Mouse (Mus musculus) kidney, embryonic 14.5 days (tissue): ENCODE measurements at regions not wholly inside any gene's neighbourhood (a gene's known extent, or its start where the extent isn't known, plus 50 kb on each side); places are given as distances from the start of the nearest gene placed in this dataset.
A peak's percentile ranks its signal among the peaks of the same experiment; 100 is the strongest.

Experiments used
- ATAC-seq: fragments of 200-750 bp; cut with Nextera tagmentation; 2 replicates; pipeline ENCODE4 v1.8.0; 2017; ENCODE audit warnings: moderate number of reproducible peaks, mild to moderate bottlenecking, moderate TSS enrichment, moderate library complexity; ENCODE audit not compliant: low FRiP score, low TSS enrichment
- H3K27ac ChIP-seq: fragments of 300-500 bp; sonication (generic); 2 replicates; pipeline ENCODE4 v1.5.1; 2014; ENCODE audit warnings: low read depth, mild to moderate bottlenecking, low read length, moderate library complexity, mixed read lengths
- H3K27me3 ChIP-seq: fragments of 300-500 bp; sonication (generic); 2 replicates; pipeline ENCODE4 v1.6.1; 2014; ENCODE audit warnings: mild to moderate bottlenecking, low read length; ENCODE audit not compliant: control insufficient read depth, insufficient read depth
- H3K36me3 ChIP-seq: fragments of 300-500 bp; sonication (generic); 2 replicates; pipeline ENCODE4 v1.6.1; 2014; ENCODE audit warnings: low read length, mixed read lengths; ENCODE audit not compliant: control insufficient read depth, insufficient read depth
- H3K4me1 ChIP-seq: fragments of 300-500 bp; sonication (generic); 2 replicates; pipeline ENCODE4 v1.6.1; 2014; ENCODE audit warnings: low read length, mixed read lengths; ENCODE audit not compliant: control insufficient read depth, insufficient read depth
- H3K4me2 ChIP-seq: fragments of 300-500 bp; sonication (generic); replicated peaks from 2 replicates; pipeline ENCODE4 v1.6.1; 2014; ENCODE audit warnings: low read depth, mild to moderate bottlenecking, low read length
- H3K4me3 ChIP-seq: fragments of 300-500 bp; sonication (generic); 2 replicates; pipeline ENCODE4 v1.5.1; 2014; ENCODE audit warnings: mild to moderate bottlenecking, low read length
- H3K9ac ChIP-seq: fragments of 300-500 bp; sonication (generic); 2 replicates; pipeline ENCODE4 v1.6.1; 2014; ENCODE audit warnings: low read depth, mild to moderate bottlenecking, low read length, moderate library complexity
- H3K9me3 ChIP-seq: fragments of 300-500 bp; sonication (generic); 2 replicates; pipeline ENCODE4 v1.6.1; 2016; ENCODE audit warnings: low read length; ENCODE audit not compliant: control insufficient read depth
- WGBS: fragments of 180-500 bp; shearing (Covaris S2); extraction: QIAGEN DNeasy Blood & Tissue Kit; methylation state at CpG from one replicate; pipeline ENCODE4 v1.1.7; 2014; 5-methylcytosine and 5-hydroxymethylcytosine counted together

DNA sequence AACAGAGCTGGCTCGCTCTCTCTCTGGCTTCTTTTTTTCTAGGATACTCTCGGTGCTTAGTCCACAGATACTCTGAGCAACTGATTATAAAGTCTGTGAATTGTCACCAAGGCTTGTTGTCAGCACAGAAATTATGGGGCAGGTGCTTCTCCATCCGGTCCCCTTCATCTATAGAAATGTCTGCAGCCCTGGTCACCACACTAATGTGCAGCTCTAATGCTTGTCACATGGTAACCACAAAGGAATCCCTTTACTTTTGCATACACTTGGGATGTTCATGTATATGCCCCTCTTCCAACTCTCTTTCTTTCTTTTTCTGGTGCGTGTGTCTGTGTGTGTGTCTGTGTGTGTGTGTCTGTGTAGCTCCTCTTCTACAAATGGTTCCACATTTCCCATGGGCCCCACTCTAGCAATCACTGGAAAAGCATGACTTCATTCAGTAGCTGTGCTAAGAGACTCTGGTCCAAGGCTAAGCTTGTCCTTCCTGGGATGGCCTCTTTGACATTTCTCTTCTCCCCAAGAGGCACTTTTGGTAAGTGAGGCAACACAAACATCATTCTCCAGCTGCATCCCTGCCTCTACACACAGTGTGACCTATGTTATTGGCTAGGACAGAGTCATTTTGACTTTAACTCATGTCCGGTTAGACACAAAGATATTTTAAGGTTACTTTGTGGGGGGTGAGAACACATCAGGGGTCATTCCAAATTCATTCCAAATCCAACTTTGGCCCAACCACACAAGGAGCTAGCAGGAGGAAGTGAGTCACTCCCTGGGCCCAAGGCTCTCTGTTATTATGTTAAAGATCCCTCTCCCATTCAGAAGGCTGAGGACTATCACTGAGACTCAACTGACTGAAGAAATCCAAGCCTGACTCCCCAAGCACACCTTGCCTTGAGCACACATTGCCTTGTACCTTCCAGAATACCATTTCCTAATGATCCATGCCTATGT, 705.4 kb downstream of the Inhba start:
- H3K36me3 ChIP-seq: no peaks in the 10 kb centered on the region
- H3K4me1 ChIP-seq: no peaks in the 10 kb centered on the region
- 50% methylated on average over 5 of the region's 5 CpGs for WGBS
- no peaks in the 10 kb centered on the region for H3K27me3 ChIP-seq
- no peaks in the 10 kb centered on the region for H3K9me3 ChIP-seq
- H3K4me3 ChIP-seq: no peak overlapping the region
- ATAC-seq: peak; percentile 46; the same call in 1 of the 2 replicates
- H3K9ac ChIP-seq: no peak overlapping the region
- H3K4me2 ChIP-seq: no peak overlapping the region
- no peak overlapping the region for H3K27ac ChIP-seq

GRCm38 (mm10) chr13:16720090-16720489, 708.4 kb downstream of the Inhba start:
- no peaks in the 10 kb centered on the region for H3K4me1 ChIP-seq
- WGBS: 86% methylated on average over 2 of the region's 2 CpGs
- H3K4me3 ChIP-seq: no peak overlapping the region
- no peaks in the 10 kb centered on the region for H3K27me3 ChIP-seq
- no peak overlapping the region for H3K27ac ChIP-seq
- no peak overlapping the region for H3K9ac ChIP-seq
- ATAC-seq: no peak
- no peak overlapping the region for H3K4me2 ChIP-seq
- H3K9me3 ChIP-seq: no peaks in the 10 kb centered on the region
- no peaks in the 10 kb centered on the region for H3K36me3 ChIP-seq

DNA sequence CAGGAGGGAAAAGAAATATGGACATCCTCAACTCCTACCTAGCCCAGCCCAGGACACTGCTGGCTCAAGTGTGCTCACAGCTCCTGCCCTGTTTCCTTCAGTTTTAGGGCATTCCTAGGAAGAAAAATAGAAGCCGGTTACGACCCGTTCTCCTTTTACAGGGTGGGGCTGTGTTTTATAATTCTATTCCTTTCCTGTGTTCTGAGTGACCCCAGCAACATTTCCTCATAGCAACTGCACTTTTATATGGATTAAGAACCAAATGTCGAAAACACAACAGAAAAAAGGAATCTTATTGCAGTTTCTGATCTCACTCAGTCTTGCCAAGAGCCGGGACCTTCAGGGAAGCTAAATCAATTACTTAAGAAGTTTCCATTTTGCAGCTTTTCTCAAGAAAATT, 713.7 kb downstream of the Inhba start:
- Histone ChIP-seq H3K27me3 (no peaks in the 10 kb centered on the region), H3K4me3 (no peak overlapping the region), H3K4me2 (no peak overlapping the region), H3K27ac (no peak overlapping the region), H3K9ac (no peak overlapping the region), H3K4me1 (no peaks in the 10 kb centered on the region), H3K36me3 (no peaks in the 10 kb centered on the region), H3K9me3 (no peaks in the 10 kb centered on the region)
- WGBS: 59% methylated on average over 5 of the region's 5 CpGs
- no peak for ATAC-seq

GRCm38 (mm10) chr13:16738313-16738712, 726.7 kb downstream of the Inhba start:
- no peaks in the 10 kb centered on the region for H3K4me1 ChIP-seq

GRCm38 (mm10) chr13:16739563-16739962, 727.9 kb downstream of the Inhba start:
- no peaks in the 10 kb centered on the region for H3K27me3 ChIP-seq
- H3K4me2 ChIP-seq: no peak overlapping the region
- H3K4me3 ChIP-seq: no peak overlapping the region
- H3K36me3 ChIP-seq: no peaks in the 10 kb centered on the region
- no peaks in the 10 kb centered on the region for H3K4me1 ChIP-seq
- H3K27ac ChIP-seq: no peak overlapping the region
- H3K9me3 ChIP-seq: no peaks in the 10 kb centered on the region
- 87% methylated on average over 3 of the region's 3 CpGs for WGBS
- no peak for ATAC-seq
- no peak overlapping the region for H3K9ac ChIP-seq

More at GRCm38 (mm10) chr13:16738313-16738712, 726.7 kb downstream of the Inhba start:
- Histone ChIP-seq H3K27me3 (no peaks in the 10 kb centered on the region), H3K27ac (no peak overlapping the region), H3K4me3 (no peak overlapping the region), H3K4me2 (no peak overlapping the region), H3K36me3 (no peaks in the 10 kb centered on the region), H3K9me3 (no peaks in the 10 kb centered on the region), H3K9ac (no peak overlapping the region)
- 45% methylated on average over 1 of the region's 1 CpGs for WGBS
- no peak for ATAC-seq

DNA sequence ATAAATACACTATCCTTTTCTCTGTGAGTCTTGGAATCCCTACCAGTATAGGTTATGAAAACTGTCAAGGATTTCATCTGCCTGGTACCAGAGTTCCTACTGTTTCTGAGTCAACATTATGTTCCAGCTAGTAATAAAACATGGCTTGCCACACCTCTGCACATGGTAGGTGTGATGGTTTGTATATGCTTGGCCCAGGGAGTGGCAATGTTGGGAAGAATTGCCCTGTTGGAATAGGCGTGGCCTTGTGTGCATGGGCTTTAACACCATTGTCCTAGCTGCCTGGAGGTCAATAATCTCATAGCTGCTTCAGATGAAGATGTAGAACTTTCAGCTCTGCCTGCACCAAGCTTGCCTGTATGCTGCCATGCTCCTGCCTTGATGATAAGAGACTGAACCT, 732.6 kb downstream of the Inhba start:
- WGBS: 83% methylated on average over 1 of the region's 1 CpGs
- H3K27ac ChIP-seq: no peak overlapping the region
- no peak overlapping the region for H3K9ac ChIP-seq
- H3K36me3 ChIP-seq: no peaks in the 10 kb centered on the region
- no peak overlapping the region for H3K4me2 ChIP-seq
- no peak for ATAC-seq
- H3K27me3 ChIP-seq: no peaks in the 10 kb centered on the region
- H3K4me3 ChIP-seq: no peak overlapping the region
- H3K9me3 ChIP-seq: no peaks in the 10 kb centered on the region
- H3K4me1 ChIP-seq: no peaks in the 10 kb centered on the region

DNA sequence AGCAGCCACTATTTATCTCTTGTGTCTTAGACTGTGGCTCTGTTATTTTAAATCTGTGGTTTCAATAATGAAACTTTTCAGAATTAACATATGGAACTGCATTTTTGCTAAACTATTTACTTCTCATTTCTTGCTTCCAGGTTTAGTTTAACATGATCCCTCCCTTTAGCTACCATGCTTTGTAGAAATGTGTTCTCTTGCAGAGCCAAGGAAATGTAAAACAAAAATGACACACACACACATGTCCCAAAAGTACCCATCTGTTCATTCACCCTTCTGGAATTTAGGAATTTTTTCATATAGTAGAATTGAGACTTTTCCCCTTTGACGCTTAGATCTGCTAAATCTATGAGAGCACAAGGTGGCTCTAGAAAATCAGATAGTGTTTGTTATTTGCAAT, 734.0 kb downstream of the Inhba start:
- Histone ChIP-seq H3K27me3 (no peaks in the 10 kb centered on the region), H3K4me2 (no peak overlapping the region), H3K9ac (no peak overlapping the region), H3K4me1 (no peaks in the 10 kb centered on the region), H3K9me3 (no peaks in the 10 kb centered on the region), H3K4me3 (no peak overlapping the region), H3K27ac (no peak overlapping the region), H3K36me3 (no peaks in the 10 kb centered on the region)
- 90% methylated on average over 1 of the region's 1 CpGs for WGBS
- ATAC-seq: no peak

- no peaks in the 10 kb centered on the region for H3K9me3 ChIP-seq
- ATAC-seq: no peak
- H3K27ac ChIP-seq: no peak overlapping the region
- no peaks in the 10 kb centered on the region for H3K27me3 ChIP-seq
- no peaks in the 10 kb centered on the region for H3K4me1 ChIP-seq
- H3K4me2 ChIP-seq: no peak overlapping the region
- H3K9ac ChIP-seq: no peak overlapping the region
- 76% methylated on average over 1 of the region's 1 CpGs for whole genome bisulfite sequencing
- H3K36me3 ChIP-seq: no peaks in the 10 kb centered on the region
- no peak overlapping the region for H3K4me3 ChIP-seq
Measured at GRCm38 (mm10) chr13:16746451-16746850, 734.8 kb downstream of the Inhba start.

DNA sequence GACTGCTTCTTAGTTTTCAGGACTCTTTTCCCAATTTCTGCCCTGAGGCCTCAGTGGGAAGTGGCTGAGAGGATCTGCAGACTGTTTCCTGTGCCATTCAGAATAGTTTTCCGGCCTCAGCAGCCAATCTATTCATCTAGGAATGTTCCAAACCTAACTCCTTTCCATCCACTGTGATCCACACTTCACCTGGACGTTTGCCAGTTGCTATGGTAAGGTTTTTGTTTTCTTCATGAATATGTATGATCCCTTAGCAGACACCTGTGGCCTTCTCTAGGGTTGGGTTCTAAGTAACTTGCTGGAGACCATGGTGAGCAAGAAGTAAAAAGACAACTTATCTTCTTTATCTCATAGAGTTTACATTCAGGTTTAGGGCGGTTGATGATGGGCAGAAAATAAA, 744.6 kb downstream of the Inhba start:
- Histone ChIP-seq H3K9ac (no peak overlapping the region), H3K4me2 (no peak overlapping the region), H3K4me3 (no peak overlapping the region), H3K36me3 (no peaks in the 10 kb centered on the region), H3K27me3 (no peaks in the 10 kb centered on the region), H3K27ac (no peak overlapping the region), H3K4me1 (no peaks in the 10 kb centered on the region), H3K9me3 (no peaks in the 10 kb centered on the region)
- WGBS: 64% methylated on average over 3 of the region's 3 CpGs
- ATAC-seq: no peak
